Mouse (Mus musculus) embryonic stem cell, embryonic (primary cell): ENCODE data around the gene Pgk2.
"Not testable (repeated sequence)": the region's sequence is repeated elsewhere in the genome, so short reads cannot be mapped to it uniquely, and the experiment has no call there.

Experiments used
- CTCF ChIA-PET, 4 experiments: fragments of 300-600 bp in 2 of 4; fragments of 350-600 bp in 2 of 4; sonication (Branson Sonifier 250); formaldehyde crosslinking; loops; one replicate each; lab custom pipeline; 2022; ENCODE audit warnings: inconsistent platforms in 2 of 4; lab: Charles Lee
- POLR2A ChIA-PET, 4 experiments: fragments of 300-600 bp in 2 of 4; fragments of 350-600 bp in 2 of 4; sonication (Branson Sonifier 250); formaldehyde crosslinking; loops; one replicate each; lab custom pipeline; 2022; ENCODE audit warnings: antibody characterized with exemption in 4 of 4, inconsistent platforms in 1 of 4; lab: Charles Lee

Pgk2 gene

GRCm38 (mm10) chr17:40208540-40208939, at the start of gene Pgk2:
Pgk2 (minus strand) TSS chr17:40208640.
- ChIA-PET POLR2A (no interaction called here), CTCF (no interaction called here)

- POLR2A ChIA-PET, result no interaction called here
- CTCF ChIA-PET, result no interaction called here
These were observed 44.0 kb upstream of the Pgk2 start for GRCm38 (mm10) chr17:40252487-40252886.

- ChIA-PET POLR2A (no interaction called here), CTCF (no interaction called here)
These were observed 33.7 kb upstream of the Pgk2 start, which contains the start of gene Crisp3 for GRCm38 (mm10) chr17:40242135-40242534. Crisp3 (minus strand) TSS chr17:40242288.

GRCm38 (mm10) chr17:40201803-40202202, 6.6 kb downstream of the Pgk2 start:
- POLR2A ChIA-PET, result not testable (repeated sequence)
- CTCF ChIA-PET, result interaction anchor here in 1 of 4 experiments (0.9 kb wide), 1 partner anchor 623 kb away, joined by 3 read pairs; no protein-coding TSS in a partner anchor

- POLR2A ChIA-PET, CTCF ChIA-PET: not testable (repeated sequence)
These were observed 18.2 kb downstream of the Pgk2 start for GRCm38 (mm10) chr17:40190192-40190591.

GRCm38 (mm10) chr17:40157729-40158359, 50.6 kb downstream of the Pgk2 start:
- CTCF ChIA-PET, result interaction anchor here in 1 of 4 experiments (0.6 kb wide), 1 partner anchor 127 kb away, joined by 4 read pairs; no protein-coding TSS in a partner anchor
- POLR2A ChIA-PET, result not testable (repeated sequence)
